Comparison of ENCODE assay signal across 8 mouse cellular contexts in genomic region chr17:29305058-29305806, GRCm38 (mm10). TPM values are rescaled to one million over a fixed set of nuclear protein-coding genes. Genes with fewer than 3 reads are reported as not detected.
A peak's percentile ranks its signal among the peaks of the same experiment; 100 is the strongest.
DNase-seq lines count a peak whose midpoint lies in the region; ATAC-seq and TF ChIP-seq lines count a peak whose summit lies in the region.

No protein-coding gene starts in this region.

- H3K4me1 ChIP-seq in stomach, postnatal 0 days (replicated peaks; ENCODE audit: control insufficient read depth, insufficient read depth), result peaks cover 10% of the 10 kb centered on the region

- H3K9me3 ChIP-seq in stomach, postnatal 0 days (ENCODE audit: control insufficient read depth, low read length), result no peaks in the 10 kb centered on the region

- 17% methylated on average over 15 of the region's 15 CpGs for WGBS in stomach, postnatal 0 days

- H3K9ac ChIP-seq in stomach, postnatal 0 days (ENCODE audit: low read length), result no peak overlapping the region

- H3K27me3 ChIP-seq in stomach, postnatal 0 days (ENCODE audit: control insufficient read depth, insufficient read depth, low read length), result no peaks in the 10 kb centered on the region

- H3K4me2 ChIP-seq in stomach, postnatal 0 days (replicated peaks; ENCODE audit: low read depth), result peak overlapping the region; percentile 23; the same call in 1 of the 2 replicates

- peak; percentile 11; the same call in 1 of the 2 replicates for ATAC-seq in stomach, postnatal 0 days (ENCODE audit: low FRiP score, low TSS enrichment)

- no peak for TF ChIP-seq CTCF in stomach, postnatal 0 days (IDR thresholded peaks at IDR 0.05; ENCODE audit: low read depth)

- intact Hi-C loops in gastrocnemius, postnatal 14 days (cut with DNase I; ENCODE audit: low total_unique reads), result no loop called here

- peak overlapping the region; percentile 61; the same call in 1 of the 2 replicates for H3K27ac ChIP-seq in stomach, postnatal 0 days (replicated peaks)

- no peak for TF ChIP-seq EP300 in stomach, postnatal 0 days (optimal IDR thresholded peaks at IDR 0.05)

- peaks cover 6% of the 10 kb centered on the region; the same call in 1 of the 2 replicates for H3K36me3 ChIP-seq in stomach, postnatal 0 days (ENCODE audit: control insufficient read depth, insufficient read depth, low read length)

- peak; percentile 40 for DNase-seq in adrenal gland, postnatal 10 days
- DNase-seq in adrenal gland, adult 2 months, result no peak
- DNase-seq in MN1 (ENCODE audit: low spot score), result peak; percentile 30
- DNase-seq in gastrocnemius, postnatal 14 days, result peak; percentile 56
- DNase-seq in kidney, postnatal 25 days, result peak; percentile 59 to 62
- DNase-seq in stomach, postnatal 0 days (ENCODE audit: low spot score), result peak; percentile 78
- no peak for DNase-seq in urinary bladder, postnatal 4 days (ENCODE audit: low spot score in 2 of 2)
- no peak for DNase-seq in right cerebral cortex, postnatal 25 days

- no peak overlapping the region for H3K4me3 ChIP-seq in stomach, postnatal 0 days (ENCODE audit: low read depth, low read length)

RNA-seq across cellular contexts. Expression of gene Pi16, which starts 12.2 kb away (rescaled TPM):
- 10 to 100 TPM; 24.5 to 26.1 TPM for total RNA-seq in adrenal gland, postnatal 10 days (2021)
- total RNA-seq in adrenal gland, adult 2 months (2021), result 10 to 100 TPM; 23.1 to 35.5 TPM
- 21.5 and 29.9 TPM in 2 replicates for polyA plus RNA-seq in adrenal gland, adult 2 months (2012; rRNA removed)
- total RNA-seq in gastrocnemius, postnatal 14 days (2021), result 10 to 100 TPM; 25.4 to 37.9 TPM
- 1.3 TPM in 2 replicates for polyA plus RNA-seq in stomach, postnatal 0 days (2015; fragmentation: Nextera tagmentation; extraction: Ambion mirVana)

RNA-seq across cellular contexts. Expression of gene BC004004, which starts 36.6 kb away (rescaled TPM):
- total RNA-seq in adrenal gland, postnatal 10 days (2021), result 100 to 1,000 TPM; 158 to 160 TPM
- 100 to 1,000 TPM; 146 to 151 TPM for total RNA-seq in adrenal gland, adult 2 months (2021)
- polyA plus RNA-seq in adrenal gland, adult 2 months (2012; rRNA removed), result 49.7 and 54.1 TPM in 2 replicates
- total RNA-seq in gastrocnemius, postnatal 14 days (2021), result 100 to 1,000 TPM; 115 TPM
- polyA plus RNA-seq in stomach, postnatal 0 days (2015; fragmentation: Nextera tagmentation; extraction: Ambion mirVana), result 91.2 and 97.2 TPM in 2 replicates

RNA-seq across cellular contexts. Expression of gene Ppil1, which starts 41.2 kb away (rescaled TPM):
- 10 to 100 TPM; 24.6 to 27.9 TPM for total RNA-seq in adrenal gland, postnatal 10 days (2021)
- 10 to 100 TPM; 19.7 to 28.0 TPM for total RNA-seq in adrenal gland, adult 2 months (2021)
- polyA plus RNA-seq in adrenal gland, adult 2 months (2012; rRNA removed), result 24.6 and 26.2 TPM in 2 replicates
- 1 to 10 TPM; 8.4 to 9.7 TPM for total RNA-seq in gastrocnemius, postnatal 14 days (2021)
- polyA plus RNA-seq in stomach, postnatal 0 days (2015; fragmentation: Nextera tagmentation; extraction: Ambion mirVana), result 64.6 and 65.9 TPM in 2 replicates

RNA-seq across cellular contexts. Expression of gene Mtch1, which starts 42.5 kb away (rescaled TPM):
- total RNA-seq in adrenal gland, postnatal 10 days (2021), result 100 to 1,000 TPM; 330 to 395 TPM
- 100 to 1,000 TPM; 220 to 280 TPM for total RNA-seq in adrenal gland, adult 2 months (2021)
- polyA plus RNA-seq in adrenal gland, adult 2 months (2012; rRNA removed), result 331 and 392 TPM in 2 replicates
- total RNA-seq in gastrocnemius, postnatal 14 days (2021), result 100 to 1,000 TPM; 141 to 160 TPM
- 189 and 201 TPM in 2 replicates for polyA plus RNA-seq in stomach, postnatal 0 days (2015; fragmentation: Nextera tagmentation; extraction: Ambion mirVana)

RNA-seq across cellular contexts. Expression of gene Fgd2, which starts 55.5 kb away (rescaled TPM):
- 1 to 10 TPM; 4.6 to 7.4 TPM for total RNA-seq in adrenal gland, postnatal 10 days (2021)
- 1 to 10 TPM; 2.6 to 3.4 TPM for total RNA-seq in adrenal gland, adult 2 months (2021)
- 10.0 and 17.2 TPM in 2 replicates for polyA plus RNA-seq in adrenal gland, adult 2 months (2012; rRNA removed)
- 1 to 10 TPM; 1.6 to 1.8 TPM for total RNA-seq in gastrocnemius, postnatal 14 days (2021)
- polyA plus RNA-seq in stomach, postnatal 0 days (2015; fragmentation: Nextera tagmentation; extraction: Ambion mirVana), result 5.9 and 8.2 TPM in 2 replicates

Comparison
In these comparisons a context has a peak if more than half of its experiments do, and no peak if none do; other contexts are left out.
1. DNase-seq: peak in adrenal gland, postnatal 10 days (single experiment), MN1 (single experiment), gastrocnemius, postnatal 14 days (single experiment), kidney, postnatal 25 days (2 of 2) and stomach, postnatal 0 days (single experiment); none in adrenal gland, adult 2 months (single experiment), urinary bladder, postnatal 4 days (0 of 2) and right cerebral cortex, postnatal 25 days (single experiment).